Mouse (Mus musculus): ENCODE data around the gene Rhob. TPM values are rescaled to one million over a fixed set of nuclear protein-coding genes. Genes with fewer than 3 reads are reported as not detected.

Gene Rhob
- total RNA-seq (2014; rRNA removed) = 356 and 385 TPM in 2 replicates
- polyA plus RNA-seq (2015; fragmentation: Nextera tagmentation; extraction: Ambion mirVana) = 71.4 and 71.7 TPM in 2 replicates

DNA sequence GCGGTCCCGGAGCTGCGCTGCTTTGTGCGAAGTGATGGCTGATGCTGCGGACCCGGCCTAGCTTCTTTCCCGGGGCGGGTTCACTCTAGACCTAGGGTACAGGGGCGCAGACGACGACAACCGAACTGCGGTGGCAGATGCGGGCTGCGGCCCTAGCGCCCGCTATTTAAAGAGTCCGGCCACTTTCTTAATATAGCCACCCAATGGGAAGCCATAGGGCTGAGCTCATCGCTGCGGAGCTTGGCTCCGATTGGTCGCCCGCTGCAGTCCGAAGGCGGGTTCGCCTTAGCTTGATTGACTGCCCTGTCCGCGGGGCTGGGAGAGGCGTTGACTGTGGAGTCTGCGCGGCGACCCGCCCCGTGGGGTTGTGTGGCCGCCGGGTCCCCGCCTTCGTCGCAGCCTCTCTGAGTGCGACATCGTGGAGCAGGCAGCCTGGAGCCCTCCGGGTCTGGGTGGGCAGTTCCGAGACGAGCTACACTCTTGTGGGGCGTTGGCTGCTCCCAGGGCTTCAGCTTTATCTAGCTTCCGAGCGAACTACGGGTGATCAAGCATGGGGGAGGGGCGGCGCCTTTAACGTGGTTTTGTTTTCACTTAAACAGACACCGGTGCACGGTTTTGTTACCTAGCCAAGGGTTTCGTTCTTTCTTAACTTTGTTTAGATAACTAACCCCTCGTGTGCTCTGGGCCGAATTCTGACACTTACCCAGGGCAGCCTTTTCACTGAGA, at the start of gene Rhob:
Gene Rhob (minus strand): TSS at position 139 of the 726 bp plus-strand sequence.
- under 1% methylated on average over 56 of the region's 56 CpGs for WGBS
- Histone ChIP-seq H3K27me3 (ENCODE audit: insufficient read depth, low read length) (no peaks in the 10 kb centered on the region), H3K9me3 (ENCODE audit: low read length) (no peaks in the 10 kb centered on the region), H3K27ac (peak within 1 kb of the TSS; percentile 100), H3K4me1 (ENCODE audit: insufficient read depth, low read length) (peaks cover 19% of the 10 kb centered on the region; the same call in 1 of the 2 replicates), H3K9ac (replicated peaks; ENCODE audit: low read length) (peak within 1 kb of the TSS; percentile 100), H3K4me3 (ENCODE audit: low read length) (peak within 1 kb of the TSS; percentile 98), H3K4me2 (ENCODE audit: low read depth, low read length) (peak within 1 kb of the TSS; percentile 93), H3K36me3 (ENCODE audit: insufficient read depth, low read length) (no peaks in the 10 kb centered on the region)
- peak; percentile 99 for DNase-seq (ENCODE audit: low spot score)
- ATAC-seq = peak; percentile 97
- no peak for TF ChIP-seq CTCF (IDR thresholded peaks at IDR 0.05; ENCODE audit: low read depth)

DNA sequence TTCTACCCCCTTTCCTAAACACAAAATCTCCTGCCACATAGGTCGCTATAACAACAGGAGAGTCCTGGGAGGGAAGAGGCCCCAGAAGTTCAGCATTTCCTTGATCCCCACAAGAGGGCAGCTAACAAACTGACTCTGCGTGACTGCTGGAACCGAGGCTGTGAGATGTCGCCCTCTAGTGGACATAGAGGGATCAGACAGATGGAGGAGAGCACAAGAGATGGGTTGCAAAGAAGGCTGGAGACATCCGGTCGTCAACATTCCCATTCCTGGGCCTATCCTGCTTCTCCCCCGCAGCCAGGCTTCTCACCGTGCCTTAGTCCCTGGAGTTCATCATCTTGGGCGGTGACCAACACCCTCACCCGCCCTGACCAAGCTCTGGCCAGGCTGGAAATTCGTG, 47.5 kb upstream of the Rhob start:
- DNase-seq (ENCODE audit: low spot score) (peak; percentile 87), ATAC-seq (peak; percentile 86)
- Histone ChIP-seq H3K4me2 (ENCODE audit: low read depth, low read length) (no peak overlapping the region), H3K9me3 (ENCODE audit: low read length) (no peaks in the 10 kb centered on the region), H3K4me1 (ENCODE audit: insufficient read depth, low read length) (no peaks in the 10 kb centered on the region), H3K9ac (replicated peaks; ENCODE audit: low read length) (no peak overlapping the region), H3K27ac (no peak overlapping the region), H3K4me3 (ENCODE audit: low read length) (no peak overlapping the region), H3K36me3 (ENCODE audit: insufficient read depth, low read length) (no peaks in the 10 kb centered on the region), H3K27me3 (ENCODE audit: insufficient read depth, low read length) (no peaks in the 10 kb centered on the region)
- WGBS = 25% methylated on average over 11 of the region's 11 CpGs
- peak; percentile 98 for TF ChIP-seq CTCF (IDR thresholded peaks at IDR 0.05; ENCODE audit: low read depth)

DNA sequence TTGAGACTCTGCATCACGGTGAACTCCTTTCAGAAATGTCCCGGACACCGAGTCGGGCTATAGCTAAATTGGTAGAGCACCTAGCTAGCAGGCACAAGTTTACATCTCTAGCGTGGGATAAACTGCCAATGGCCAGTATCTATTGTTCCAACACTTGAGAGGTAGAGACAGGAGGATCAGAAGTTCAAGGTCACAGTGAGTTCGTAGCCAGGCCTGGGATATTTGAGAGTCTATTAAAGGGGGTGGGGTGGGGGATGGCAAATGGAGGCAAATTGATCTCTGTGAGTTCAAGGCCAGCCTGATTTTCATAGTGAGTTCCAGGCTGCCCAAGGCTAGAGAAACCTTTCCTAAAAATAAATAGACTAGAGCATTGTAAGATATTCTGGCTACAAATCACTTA, 47.0 kb upstream of the Rhob start:
- no peak for TF ChIP-seq CTCF (IDR thresholded peaks at IDR 0.05; ENCODE audit: low read depth)
- ATAC-seq = no peak
- H3K9me3 ChIP-seq (ENCODE audit: low read length) = no peaks in the 10 kb centered on the region
- no peaks in the 10 kb centered on the region for H3K27me3 ChIP-seq (ENCODE audit: insufficient read depth, low read length)
- DNase-seq (ENCODE audit: low spot score) = no peak
- H3K4me1 ChIP-seq (ENCODE audit: insufficient read depth, low read length) = no peaks in the 10 kb centered on the region
- no peak overlapping the region for H3K9ac ChIP-seq (replicated peaks; ENCODE audit: low read length)
- H3K27ac ChIP-seq = no peak overlapping the region
- no peak overlapping the region for H3K4me3 ChIP-seq (ENCODE audit: low read length)
- H3K4me2 ChIP-seq (ENCODE audit: low read depth, low read length) = no peak overlapping the region
- 86% methylated on average over 6 of the region's 6 CpGs for WGBS
- H3K36me3 ChIP-seq (ENCODE audit: insufficient read depth, low read length) = no peaks in the 10 kb centered on the region

DNA sequence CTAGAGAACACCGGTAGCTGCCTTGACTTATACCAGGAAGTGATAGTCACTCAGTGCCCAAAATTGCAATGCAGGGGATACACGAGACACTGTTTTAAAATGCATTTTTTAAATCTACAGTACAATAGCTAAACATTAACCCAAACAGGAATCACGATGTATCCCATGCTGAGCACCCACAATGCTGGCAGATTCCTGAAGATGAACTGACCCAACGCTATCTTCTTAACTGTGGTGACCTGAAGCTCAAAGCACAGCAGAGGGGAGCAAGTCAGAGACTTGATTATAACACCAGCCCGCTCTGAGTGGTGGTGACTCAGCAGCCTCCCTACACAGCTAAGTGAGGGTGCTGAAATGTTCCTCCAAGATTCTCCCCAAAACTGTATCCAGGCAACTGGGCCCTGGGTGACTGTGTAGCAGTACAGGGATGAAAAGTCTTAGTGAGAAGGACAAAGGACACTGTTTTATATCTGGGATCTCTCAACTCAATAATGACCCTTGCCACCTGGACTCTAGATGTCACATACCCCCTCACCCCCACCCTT, 45.3 kb upstream of the Rhob start:
- DNase-seq (ENCODE audit: low spot score) (no peak), ATAC-seq (no peak)
- Histone ChIP-seq H3K4me2 (ENCODE audit: low read depth, low read length) (no peak overlapping the region), H3K9me3 (ENCODE audit: low read length) (no peaks in the 10 kb centered on the region), H3K4me1 (ENCODE audit: insufficient read depth, low read length) (no peaks in the 10 kb centered on the region), H3K9ac (replicated peaks; ENCODE audit: low read length) (no peak overlapping the region), H3K27ac (no peak overlapping the region), H3K27me3 (ENCODE audit: insufficient read depth, low read length) (no peaks in the 10 kb centered on the region), H3K36me3 (ENCODE audit: insufficient read depth, low read length) (no peaks in the 10 kb centered on the region), H3K4me3 (ENCODE audit: low read length) (no peak overlapping the region)
- 71% methylated on average over 5 of the region's 5 CpGs for WGBS
- no peak for TF ChIP-seq CTCF (IDR thresholded peaks at IDR 0.05; ENCODE audit: low read depth)

DNA sequence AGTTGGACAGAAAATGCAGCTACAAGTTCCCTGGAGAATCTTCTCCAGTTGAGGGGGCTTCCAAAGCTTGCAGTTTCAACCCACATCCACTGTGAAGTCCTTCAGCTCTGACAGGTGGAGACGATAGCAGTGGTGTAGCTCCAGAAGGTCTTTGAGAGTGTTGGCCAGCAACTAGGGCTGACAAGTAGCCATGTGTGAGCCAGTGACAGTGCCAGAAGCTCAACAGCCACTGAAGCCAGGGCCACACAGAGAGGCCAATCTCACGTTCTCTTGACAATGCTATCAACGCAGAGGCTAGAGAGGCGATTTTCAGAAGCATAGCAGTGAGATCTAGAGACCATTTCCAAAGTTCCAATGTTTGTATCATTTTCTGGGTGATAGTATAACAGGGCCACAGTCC, 42.6 kb upstream of the Rhob start:
- ATAC-seq (no peak), DNase-seq (ENCODE audit: low spot score) (no peak)
- 83% methylated on average over 4 of the region's 4 CpGs for WGBS
- H3K9ac ChIP-seq (replicated peaks; ENCODE audit: low read length) = no peak overlapping the region
- H3K36me3 ChIP-seq (ENCODE audit: insufficient read depth, low read length) = no peaks in the 10 kb centered on the region
- H3K4me1 ChIP-seq (ENCODE audit: insufficient read depth, low read length) = no peaks in the 10 kb centered on the region
- no peak overlapping the region for H3K4me3 ChIP-seq (ENCODE audit: low read length)
- no peak for TF ChIP-seq CTCF (IDR thresholded peaks at IDR 0.05; ENCODE audit: low read depth)
- no peak overlapping the region for H3K4me2 ChIP-seq (ENCODE audit: low read depth, low read length)
- H3K9me3 ChIP-seq (ENCODE audit: low read length) = no peaks in the 10 kb centered on the region
- no peaks in the 10 kb centered on the region for H3K27me3 ChIP-seq (ENCODE audit: insufficient read depth, low read length)
- H3K27ac ChIP-seq = no peak overlapping the region

DNA sequence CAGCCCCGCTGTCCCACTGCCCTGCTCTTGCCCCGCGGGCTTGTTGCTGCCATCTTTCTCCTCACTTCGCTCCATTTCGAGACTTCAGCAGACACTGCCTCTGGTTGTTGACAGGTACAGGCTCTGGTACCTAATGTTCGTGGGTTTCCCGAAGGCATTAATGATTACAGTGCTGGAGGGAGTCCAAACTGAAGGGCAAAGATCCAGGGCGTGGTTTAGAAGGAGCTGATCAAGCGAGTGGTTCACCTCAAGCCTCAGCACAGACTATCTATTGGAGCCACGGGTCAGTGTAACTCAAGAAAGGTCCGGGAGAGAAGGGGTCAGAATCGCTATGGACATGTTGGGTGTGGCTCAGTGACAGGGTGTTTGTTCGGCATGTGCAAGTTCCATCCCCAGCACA, 39.7 kb upstream of the Rhob start:
- no peaks in the 10 kb centered on the region for H3K27me3 ChIP-seq (ENCODE audit: insufficient read depth, low read length)
- no peak for ATAC-seq
- no peaks in the 10 kb centered on the region for H3K9me3 ChIP-seq (ENCODE audit: low read length)
- no peak overlapping the region for H3K9ac ChIP-seq (replicated peaks; ENCODE audit: low read length)
- DNase-seq (ENCODE audit: low spot score) = no peak
- 0 out of 2 replicates have a peak, but pooled peaks cover 4% of the 10 kb centered on the region for H3K4me1 ChIP-seq (ENCODE audit: insufficient read depth, low read length)
- no peaks in the 10 kb centered on the region for H3K36me3 ChIP-seq (ENCODE audit: insufficient read depth, low read length)
- WGBS = 92% methylated on average over 13 of the region's 13 CpGs
- no peak for TF ChIP-seq CTCF (IDR thresholded peaks at IDR 0.05; ENCODE audit: low read depth)
- H3K4me2 ChIP-seq (ENCODE audit: low read depth, low read length) = no peak overlapping the region
- no peak overlapping the region for H3K27ac ChIP-seq
- no peak overlapping the region for H3K4me3 ChIP-seq (ENCODE audit: low read length)

DNA sequence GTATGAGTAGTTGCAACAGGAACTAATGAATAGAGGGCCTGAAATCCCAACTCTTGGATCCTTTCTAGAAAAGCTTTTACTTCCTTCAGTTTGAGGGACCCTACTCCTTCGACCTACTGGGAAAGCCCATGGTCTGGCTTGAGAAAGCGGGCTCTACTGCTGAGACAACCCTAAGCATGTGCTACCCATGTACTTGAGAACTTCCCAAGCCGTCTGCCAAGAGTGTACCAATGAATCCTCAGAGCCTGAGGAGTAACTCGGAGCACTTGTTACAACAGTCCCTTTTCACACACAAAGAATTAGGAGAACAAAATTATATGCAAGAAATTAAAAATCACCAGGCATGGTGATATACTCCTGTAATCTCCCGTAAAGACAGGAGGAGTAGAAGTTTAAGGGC, 37.5 kb upstream of the Rhob start:
- no peak for TF ChIP-seq CTCF (IDR thresholded peaks at IDR 0.05; ENCODE audit: low read depth)
- ATAC-seq (no peak), DNase-seq (ENCODE audit: low spot score) (no peak)
- Histone ChIP-seq H3K27ac (no peak overlapping the region), H3K4me2 (ENCODE audit: low read depth, low read length) (no peak overlapping the region), H3K9ac (replicated peaks; ENCODE audit: low read length) (no peak overlapping the region), H3K27me3 (ENCODE audit: insufficient read depth, low read length) (no peaks in the 10 kb centered on the region), H3K36me3 (ENCODE audit: insufficient read depth, low read length) (no peaks in the 10 kb centered on the region), H3K9me3 (ENCODE audit: low read length) (no peaks in the 10 kb centered on the region), H3K4me3 (ENCODE audit: low read length) (no peak overlapping the region), H3K4me1 (ENCODE audit: insufficient read depth, low read length) (0 out of 2 replicates have a peak, but pooled peaks cover 4% of the 10 kb centered on the region)
- WGBS = 89% methylated on average over 5 of the region's 5 CpGs

Measured in hindbrain, postnatal 0 days (tissue).